Mouse (Mus musculus) ES-E14 (cell line): ENCODE results near the gene Tbc1d23.

Source experiments
- CHD2 ChIP-seq: IDR thresholded peaks from 2 replicates; pipeline ENCODE4 v1.6.1; 2014; ENCODE audit warnings: mild to moderate bottlenecking, low read depth, low read length, inconsistent platforms
- HCFC1 ChIP-seq: IDR thresholded peaks from 2 replicates; pipeline ENCODE4 v1.6.1; 2012; ENCODE audit warnings: low read length, inconsistent platforms, borderline replicate concordance; ENCODE audit not compliant: insufficient read depth
- MAFK ChIP-seq: IDR thresholded peaks from 2 replicates; pipeline ENCODE4 v1.6.1; 2014; ENCODE audit warnings: mild to moderate bottlenecking, low read depth, low read length, inconsistent platforms; ENCODE audit not compliant: insufficient read depth
- ZC3H11A ChIP-seq: IDR thresholded peaks from 2 replicates; pipeline ENCODE4 v1.6.1; 2012; ENCODE audit warnings: low read depth, mild to moderate bottlenecking, inconsistent platforms, low read length, borderline replicate concordance

GRCm38 (mm10) chr16:57120913-57121815, 110.1 kb downstream of the Tbc1d23 start, which contains the start of gene Tomm70a:
- TF ChIP-seq CHD2 (peak; percentile 21; the same call in 1 of the 2 replicates), HCFC1 (peak; percentile 74; the same call in 1 of the 2 replicates), ZC3H11A (no peak), MAFK (no peak)
